Mouse (Mus musculus) 3T3-L1 (cell line): ENCODE data around the gene Megf8.

Experiments used
- DNase-seq: peaks from one replicate; pipeline ENCODE4 v3.0.0-alpha.2; 2015; ENCODE audit warnings: low read depth, low spot score

Megf8 gene

GRCm38 (mm10) chr7:25279076-25279860 is 37.7 kb upstream of the Megf8 start:
- peak; percentile 81 for DNase-seq

- DNase-seq: peak; percentile 90
These were observed 36.8 kb upstream of the Megf8 start for GRCm38 (mm10) chr7:25279861-25280791.

GRCm38 (mm10) chr7:25281166-25281733 is 35.7 kb upstream of the Megf8 start:
- DNase-seq: peak; percentile 44

GRCm38 (mm10) chr7:25281734-25282601 is 35.0 kb upstream of the Megf8 start:
- DNase-seq: peak; percentile 84

GRCm38 (mm10) chr7:25282731-25283211 is 34.2 kb upstream of the Megf8 start:
- DNase-seq: peak; percentile 42

- no peak for DNase-seq
These were observed 33.3 kb upstream of the Megf8 start for GRCm38 (mm10) chr7:25283637-25284036.

- no peak for DNase-seq
These were observed 32.8 kb upstream of the Megf8 start for GRCm38 (mm10) chr7:25284171-25284570.

GRCm38 (mm10) chr7:25284766-25285165 is 32.2 kb upstream of the Megf8 start:
- DNase-seq: no peak

GRCm38 (mm10) chr7:25285511-25286238 is 31.3 kb upstream of the Megf8 start:
- DNase-seq: no peak

- DNase-seq: no peak
These were observed 30.0 kb upstream of the Megf8 start for GRCm38 (mm10) chr7:25286989-25287388.

GRCm38 (mm10) chr7:25288011-25288410 is 29.0 kb upstream of the Megf8 start:
- no peak for DNase-seq

GRCm38 (mm10) chr7:25288721-25289120 is 28.2 kb upstream of the Megf8 start:
- no peak for DNase-seq

- DNase-seq: no peak
These were observed 27.0 kb upstream of the Megf8 start for GRCm38 (mm10) chr7:25289925-25290324.

- DNase-seq: no peak
These were observed 26.5 kb upstream of the Megf8 start for GRCm38 (mm10) chr7:25290463-25290862.

- DNase-seq: no peak
These were observed 26.1 kb upstream of the Megf8 start for GRCm38 (mm10) chr7:25290911-25291310.

- no peak for DNase-seq
These were observed 24.9 kb upstream of the Megf8 start for GRCm38 (mm10) chr7:25292107-25292506.

GRCm38 (mm10) chr7:25293191-25293739 is 23.7 kb upstream of the Megf8 start:
- DNase-seq: no peak

GRCm38 (mm10) chr7:25294495-25294894 is 22.5 kb upstream of the Megf8 start:
- DNase-seq: no peak

- DNase-seq: no peak
These were observed 21.8 kb upstream of the Megf8 start for GRCm38 (mm10) chr7:25294960-25295722.
